Mouse (Mus musculus) kidney, embryonic 16.5 days (tissue): ENCODE measurements around the gene Triobp. TPM values are rescaled to one million over a fixed set of nuclear protein-coding genes. Genes with fewer than 3 reads are reported as not detected.

Source experiments
- ATAC-seq: fragments of 200-750 bp; cut with Nextera tagmentation; 2 replicates; pipeline ENCODE4 v1.8.0; 2017; ENCODE audit warnings: moderate TSS enrichment; ENCODE audit not compliant: low FRiP score, low TSS enrichment
- H3K27ac ChIP-seq: fragments of 300-500 bp; sonication (generic); 2 replicates; pipeline ENCODE4 v1.5.1; 2014; ENCODE audit warnings: low read length
- H3K27me3 ChIP-seq: fragments of 300-500 bp; sonication (generic); 2 replicates; pipeline ENCODE4 v1.6.1; 2014; ENCODE audit warnings: low read length, control low read depth, mixed read lengths; ENCODE audit not compliant: insufficient read depth
- H3K36me3 ChIP-seq: fragments of 300-500 bp; sonication (generic); 2 replicates; pipeline ENCODE4 v1.6.1; 2014; ENCODE audit warnings: low read length, control low read depth, mixed read lengths; ENCODE audit not compliant: insufficient read depth
- H3K4me1 ChIP-seq: fragments of 300-500 bp; sonication (generic); 2 replicates; pipeline ENCODE4 v1.6.1; 2014; ENCODE audit warnings: low read length, control low read depth, mixed read lengths; ENCODE audit not compliant: insufficient read depth
- H3K4me2 ChIP-seq: fragments of 300-500 bp; sonication (generic); replicated peaks from 2 replicates; pipeline ENCODE4 v1.6.1; 2014; ENCODE audit warnings: low read depth, low read length
- H3K4me3 ChIP-seq: fragments of 300-500 bp; sonication (generic); 2 replicates; pipeline ENCODE4 v1.5.1; 2014; ENCODE audit warnings: mild to moderate bottlenecking, low read length
- H3K9ac ChIP-seq: fragments of 300-500 bp; sonication (generic); replicated peaks from 2 replicates; pipeline ENCODE4 v1.6.1; 2014; ENCODE audit warnings: low read length
- H3K9me3 ChIP-seq: fragments of 300-500 bp; sonication (generic); 2 replicates; pipeline ENCODE4 v1.6.1; 2016; ENCODE audit warnings: low read length, control low read depth
- WGBS: fragments of 180-500 bp; shearing (Covaris S2); extraction: QIAGEN DNeasy Blood & Tissue Kit; methylation state at CpG from one replicate; pipeline ENCODE4 v1.1.7; 2014; 5-methylcytosine and 5-hydroxymethylcytosine counted together
- polyA plus RNA-seq: library from polyadenylated mRNA; unstranded; fragments of >200 nt; fragmentation: Nextera tagmentation; extraction: Ambion mirVana; gene quantifications from 2 replicates; pipeline ENCODE4 v1.2.1, GENCODE M21; 2015

The Triobp gene
- polyA plus RNA-seq, 1 experiment from 2014 or later = 67.3 TPM

DNA sequence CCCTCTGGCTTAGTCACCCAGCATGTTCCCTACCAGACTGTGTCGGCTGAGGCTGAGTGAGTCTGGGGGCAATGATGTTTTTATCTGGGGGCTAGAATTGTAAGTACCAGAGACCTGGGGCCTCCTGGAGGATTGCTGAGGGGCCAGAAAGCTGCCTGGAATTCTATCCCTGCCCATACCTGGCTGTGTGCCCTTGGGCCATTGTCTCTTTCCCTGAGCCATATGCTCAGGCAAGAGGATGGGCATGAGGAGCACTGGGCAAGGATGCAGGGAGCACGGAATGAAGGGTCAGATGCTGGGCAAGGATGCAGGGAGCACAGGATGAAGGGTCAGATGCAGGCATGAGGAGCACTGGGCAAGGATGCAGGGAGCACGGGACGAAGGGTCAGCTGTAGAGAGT, 32.6 kb downstream of the Triobp start:
- no peaks in the 10 kb centered on the region for H3K9me3 ChIP-seq
- WGBS = 91% methylated on average over 4 of the region's 4 CpGs
- no peaks in the 10 kb centered on the region for H3K36me3 ChIP-seq
- no peaks in the 10 kb centered on the region for H3K27me3 ChIP-seq
- H3K9ac ChIP-seq = no peak overlapping the region
- H3K4me2 ChIP-seq = no peak overlapping the region
- H3K4me3 ChIP-seq = no peak overlapping the region
- no peak overlapping the region for H3K27ac ChIP-seq
- no peak for ATAC-seq
- peaks cover 27% of the 10 kb centered on the region for H3K4me1 ChIP-seq

DNA sequence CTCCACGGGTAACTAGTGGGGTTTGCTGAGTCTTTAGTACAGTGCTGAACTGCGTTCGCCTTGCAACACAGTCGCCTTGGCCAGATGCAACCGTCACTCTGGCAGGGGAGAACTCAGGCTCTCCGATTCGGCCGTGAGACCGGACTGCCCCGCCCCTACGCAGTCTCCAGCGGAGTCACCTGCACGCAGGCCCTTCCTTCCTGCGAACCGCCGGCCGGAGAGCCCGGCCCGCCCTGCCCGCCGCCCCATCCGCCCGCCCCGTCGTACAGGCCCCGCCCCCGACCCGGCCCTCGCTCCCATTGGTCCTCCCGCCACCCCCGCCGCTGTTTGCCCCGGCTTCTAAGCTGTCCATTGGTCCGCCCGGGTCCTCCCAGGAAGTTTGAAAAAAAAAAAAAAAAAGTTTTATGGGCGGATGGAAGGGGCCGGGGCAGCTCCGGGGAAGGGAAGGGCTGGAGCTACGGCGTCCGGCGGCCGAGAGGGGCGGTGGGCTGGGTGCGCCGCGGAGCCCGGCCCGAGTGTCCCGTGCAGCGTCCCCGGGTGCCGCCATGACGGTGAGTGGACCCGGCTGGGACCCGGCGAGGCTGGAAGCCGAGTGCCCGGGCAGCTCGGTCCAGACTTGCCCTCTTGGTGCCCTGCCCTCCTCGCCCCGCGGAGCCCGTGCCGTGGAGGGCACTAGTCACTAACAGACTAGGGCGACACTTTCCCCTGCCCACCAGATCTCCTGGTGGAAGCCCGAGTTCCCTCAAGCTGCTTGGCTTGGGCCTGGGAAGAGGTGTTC, 35.3 kb downstream of the Triobp start:
- Histone ChIP-seq H3K4me3 (peak overlapping the region; percentile 69), H3K27me3 (no peaks in the 10 kb centered on the region), H3K4me2 (peak overlapping the region; percentile 64), H3K27ac (peak overlapping the region; percentile 93), H3K36me3 (no peaks in the 10 kb centered on the region), H3K4me1 (peaks cover 55% of the 10 kb centered on the region), H3K9ac (peak overlapping the region; percentile 90), H3K9me3 (no peaks in the 10 kb centered on the region)
- under 1% methylated on average over 49 of the region's 67 CpGs for WGBS
- ATAC-seq = peak; percentile 87

DNA sequence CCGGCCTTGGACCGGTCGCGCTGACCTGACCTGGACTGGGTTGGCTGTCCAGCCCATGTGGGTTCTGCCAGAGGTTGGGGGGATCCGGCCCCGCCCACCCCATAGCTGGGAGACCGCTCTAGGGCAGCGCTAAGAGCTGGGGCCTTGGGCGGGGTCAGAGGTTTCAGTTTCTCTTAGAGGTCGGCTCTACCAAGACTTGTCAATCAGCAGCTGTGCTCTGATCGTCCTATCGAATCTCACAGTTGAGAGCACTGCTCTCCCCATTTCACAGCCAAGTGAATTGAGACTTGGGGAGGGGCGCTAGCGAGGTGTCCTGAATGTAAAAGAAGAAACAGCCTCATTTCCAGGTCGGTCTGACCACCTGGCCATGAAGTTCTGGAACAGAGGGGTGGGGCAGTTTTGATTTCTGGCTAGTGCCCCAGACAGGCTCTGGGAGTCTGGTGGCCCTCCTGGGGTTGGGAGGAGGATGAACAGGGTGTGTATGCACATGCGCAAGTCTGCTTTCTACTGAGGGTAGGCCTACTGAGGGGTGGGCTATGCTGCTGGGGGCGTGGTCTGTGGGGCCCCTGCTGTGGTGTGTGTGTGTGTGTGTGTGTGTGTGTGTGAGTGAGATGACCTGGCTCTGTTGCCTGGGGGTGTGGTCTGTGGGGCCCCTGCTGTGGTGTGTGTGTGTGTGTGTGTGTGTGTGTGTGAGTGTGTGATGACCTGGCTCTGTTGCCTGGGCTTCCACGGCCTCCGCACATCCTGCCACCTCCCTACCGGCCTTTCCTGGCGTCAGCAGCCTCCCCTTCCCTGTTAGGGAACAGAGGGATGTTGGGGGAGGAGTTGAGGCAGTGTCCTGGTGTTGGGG, 36.1 kb downstream of the Triobp start:
- Histone ChIP-seq H3K36me3 (peaks cover 6% of the 10 kb centered on the region; the same call in 1 of the 2 replicates), H3K27ac (peak overlapping the region; percentile 93), H3K9me3 (no peaks in the 10 kb centered on the region), H3K4me3 (peak overlapping the region; percentile 69), H3K27me3 (no peaks in the 10 kb centered on the region), H3K9ac (peak overlapping the region; percentile 90), H3K4me2 (peak overlapping the region; percentile 64), H3K4me1 (peaks cover 61% of the 10 kb centered on the region)
- peak; percentile 79 for ATAC-seq
- WGBS = 0% methylated on average over 21 of the region's 21 CpGs

DNA sequence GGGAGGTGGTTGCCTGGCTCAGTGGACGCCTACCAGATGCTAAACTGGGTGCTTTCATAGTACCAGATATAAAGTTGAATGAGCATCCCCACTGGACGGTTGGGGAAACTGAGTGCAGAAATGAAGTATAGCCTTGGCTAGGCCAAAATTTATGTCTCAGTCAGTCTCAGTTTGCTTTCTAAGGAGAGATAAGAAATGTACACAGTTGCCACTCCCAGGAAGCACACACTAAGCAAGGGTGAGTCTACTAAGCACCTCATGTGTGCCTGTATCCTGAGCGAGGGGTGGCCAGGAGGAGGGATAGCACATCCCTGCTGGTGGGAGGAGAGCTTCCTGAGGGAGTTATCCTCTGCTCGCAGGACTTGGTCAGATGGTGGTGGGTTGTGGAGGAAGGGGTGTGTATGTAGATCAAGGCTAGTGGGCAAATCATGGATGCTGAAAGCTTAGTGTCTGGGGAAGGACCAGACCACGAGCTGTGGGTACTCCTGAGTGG, 36.8 kb downstream of the Triobp start:
- ATAC-seq = no peak
- no peaks in the 10 kb centered on the region for H3K9me3 ChIP-seq
- H3K36me3 ChIP-seq = peaks cover 8% of the 10 kb centered on the region; the same call in 1 of the 2 replicates
- peak overlapping the region; percentile 69 for H3K4me3 ChIP-seq
- peak overlapping the region; percentile 64 for H3K4me2 ChIP-seq
- H3K4me1 ChIP-seq = peaks cover 56% of the 10 kb centered on the region
- peak overlapping the region; percentile 93 for H3K27ac ChIP-seq
- 12% methylated on average over 5 of the region's 5 CpGs for WGBS
- H3K27me3 ChIP-seq = no peaks in the 10 kb centered on the region
- H3K9ac ChIP-seq = peak overlapping the region; percentile 39; the same call in 1 of the 2 replicates

DNA sequence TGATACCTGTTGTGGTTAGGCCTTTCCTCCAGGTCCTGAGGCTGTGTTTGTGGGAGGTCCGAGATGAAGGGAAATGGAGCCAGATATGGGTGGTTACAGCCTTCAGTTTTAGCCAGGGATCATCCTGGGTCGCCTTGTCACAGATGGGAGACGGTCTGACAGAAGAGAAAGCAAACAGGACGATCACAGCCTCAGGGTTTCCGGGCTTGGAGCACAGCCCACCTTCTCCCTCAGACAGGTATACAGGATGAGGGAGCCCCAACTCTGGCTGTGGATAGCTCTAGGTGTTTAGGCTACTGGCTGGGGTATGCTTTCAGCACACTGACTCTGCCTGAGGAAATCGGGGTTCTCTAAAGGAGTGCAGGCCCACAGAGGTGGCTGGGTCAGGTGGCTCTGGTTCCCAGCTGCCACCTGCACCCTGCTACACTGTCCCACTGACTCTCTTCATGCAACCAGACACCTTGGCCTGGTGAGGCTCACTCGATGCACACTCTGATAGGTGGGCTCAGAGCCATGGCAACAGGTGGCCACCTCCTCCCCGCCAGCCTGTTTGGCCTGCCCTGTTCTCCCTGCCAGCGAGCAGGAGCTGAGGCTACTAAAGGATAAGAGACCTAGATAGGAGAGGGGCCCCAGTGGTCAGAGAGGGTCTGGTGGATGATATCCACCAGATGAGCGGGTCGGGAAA, 39.2 kb downstream of the Triobp start:
- Histone ChIP-seq H3K4me1 (peaks cover 59% of the 10 kb centered on the region), H3K9me3 (no peaks in the 10 kb centered on the region), H3K4me3 (no peak overlapping the region), H3K36me3 (peaks cover 31% of the 10 kb centered on the region), H3K27me3 (no peaks in the 10 kb centered on the region), H3K27ac (peak overlapping the region; percentile 16; the same call in 1 of the 2 replicates), H3K4me2 (no peak overlapping the region), H3K9ac (peak overlapping the region; percentile 47; the same call in 1 of the 2 replicates)
- no peak for ATAC-seq
- 42% methylated on average over 11 of the region's 11 CpGs for WGBS

DNA sequence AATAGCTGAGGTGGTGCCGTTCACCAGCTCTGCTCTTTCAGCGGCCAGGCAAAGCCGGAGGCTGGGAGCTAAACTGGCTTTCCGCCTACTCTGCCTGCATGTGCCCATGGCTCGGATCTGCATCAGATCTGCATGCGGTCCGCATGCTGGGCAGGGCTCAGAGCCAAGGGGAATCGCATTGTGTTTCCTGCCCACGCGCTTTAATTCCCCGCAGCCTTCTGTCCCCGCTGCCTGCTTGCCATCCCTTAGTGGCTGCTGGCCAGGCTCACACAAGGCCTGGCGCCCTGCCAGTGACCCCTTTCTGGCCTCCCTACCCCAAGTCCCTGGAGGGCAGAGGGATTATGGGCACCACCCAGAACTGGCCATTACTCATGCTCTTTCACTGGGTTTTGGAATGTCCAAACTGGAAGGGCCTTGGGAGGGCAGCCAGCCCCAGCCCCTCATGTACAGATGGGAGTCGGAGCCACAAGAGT, 41.0 kb downstream of the Triobp start:
- 53% methylated on average over 14 of the region's 14 CpGs for WGBS

DNA sequence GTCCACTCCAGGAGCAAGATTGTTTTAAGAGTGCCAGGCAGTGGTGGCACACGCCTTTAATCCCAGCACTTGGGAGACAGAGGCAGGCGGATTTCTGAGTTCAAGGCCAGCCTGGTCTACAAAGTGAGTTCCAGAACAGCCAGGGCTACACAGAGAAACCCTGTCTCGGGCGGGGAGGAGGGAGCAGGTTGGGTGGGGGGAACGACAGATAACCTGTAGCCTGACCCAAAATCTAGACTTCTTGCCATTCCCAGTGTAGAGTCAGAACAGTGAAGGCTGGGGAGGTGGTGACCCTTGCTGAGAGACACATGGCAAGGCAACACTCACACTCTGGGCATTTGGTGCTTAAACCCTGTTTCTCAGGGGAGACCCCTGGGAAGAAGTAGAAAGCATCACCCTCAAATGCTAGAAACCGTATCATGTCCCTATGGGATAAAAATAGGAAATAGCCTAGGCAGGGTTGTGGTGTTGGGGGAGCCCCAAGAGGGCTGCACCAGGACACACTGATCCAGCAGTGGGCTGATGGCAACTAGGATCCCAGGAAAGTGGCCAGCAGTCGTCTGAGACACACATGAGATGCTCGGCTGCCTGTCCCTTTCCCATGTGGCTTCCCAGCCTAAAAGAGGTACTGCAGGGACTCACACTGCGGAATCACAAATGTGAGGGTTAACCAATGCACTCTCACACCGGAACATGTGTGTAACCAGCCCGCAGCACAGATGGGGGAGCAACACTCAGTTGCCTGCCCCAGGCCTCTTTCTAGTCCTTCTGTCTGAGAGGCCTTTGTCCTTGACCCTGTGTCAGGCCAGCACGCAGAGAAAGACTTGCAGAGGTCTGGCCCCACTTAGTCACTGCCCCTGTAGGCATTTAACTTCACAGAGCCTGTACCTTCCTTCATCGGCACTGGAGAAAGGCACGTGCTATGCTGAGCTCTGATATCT, 41.9 kb downstream of the Triobp start:
- Histone ChIP-seq H3K27ac (no peak overlapping the region), H3K9ac (0 out of 2 replicates have a peak overlapping the region, but pooled peaks have one; percentile 20), H3K9me3 (no peaks in the 10 kb centered on the region), H3K4me1 (peaks cover 47% of the 10 kb centered on the region), H3K36me3 (peaks cover 57% of the 10 kb centered on the region), H3K4me2 (no peak overlapping the region), H3K4me3 (no peak overlapping the region), H3K27me3 (no peaks in the 10 kb centered on the region)
- no peak for ATAC-seq
- 86% methylated on average over 14 of the region's 14 CpGs for whole genome bisulfite sequencing

More for the DNA sequence above, 41.0 kb downstream of the Triobp start:
- ATAC-seq = no peak
- Histone ChIP-seq H3K4me1 (peaks cover 53% of the 10 kb centered on the region), H3K4me2 (no peak overlapping the region), H3K27ac (0 out of 2 replicates have a peak overlapping the region, but pooled peaks have one; percentile 1), H3K9ac (no peak overlapping the region), H3K9me3 (no peaks in the 10 kb centered on the region), H3K27me3 (no peaks in the 10 kb centered on the region), H3K4me3 (no peak overlapping the region), H3K36me3 (peaks cover 48% of the 10 kb centered on the region)

DNA sequence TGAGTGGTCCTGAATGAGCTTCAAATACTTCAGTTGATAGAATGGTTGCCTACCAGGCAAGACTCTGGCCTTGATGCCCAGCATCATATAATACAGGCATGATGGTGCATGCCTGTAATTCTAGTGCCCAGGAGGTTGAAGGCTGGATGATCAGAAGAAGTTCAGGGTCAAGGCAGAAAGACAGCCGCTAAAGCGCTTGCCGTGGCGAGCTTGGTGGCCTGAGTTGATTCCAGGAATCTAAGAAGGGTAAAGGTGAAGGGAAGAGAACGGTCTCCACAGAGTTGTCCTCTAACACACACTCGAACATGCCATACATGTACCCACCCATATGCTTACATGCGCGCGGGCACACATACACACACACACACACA, 42.6 kb downstream of the Triobp start:
- Histone ChIP-seq H3K27ac (no peak overlapping the region), H3K4me2 (no peak overlapping the region), H3K36me3 (peaks cover 62% of the 10 kb centered on the region), H3K27me3 (no peaks in the 10 kb centered on the region), H3K9me3 (no peaks in the 10 kb centered on the region), H3K9ac (0 out of 2 replicates have a peak overlapping the region, but pooled peaks have one; percentile 20), H3K4me1 (peaks cover 40% of the 10 kb centered on the region), H3K4me3 (no peak overlapping the region)
- ATAC-seq = no peak
- WGBS = 86% methylated on average over 9 of the region's 9 CpGs
